Mouse (Mus musculus) right cerebral cortex, postnatal 14 days (tissue): ENCODE measurements around the gene Flnb.
A peak's percentile ranks its signal among the peaks of the same experiment; 100 is the strongest.

Experiments used
- DNase-seq: peaks from one replicate; pipeline ENCODE4 v3.0.0; 2022

Gene Flnb

DNA sequence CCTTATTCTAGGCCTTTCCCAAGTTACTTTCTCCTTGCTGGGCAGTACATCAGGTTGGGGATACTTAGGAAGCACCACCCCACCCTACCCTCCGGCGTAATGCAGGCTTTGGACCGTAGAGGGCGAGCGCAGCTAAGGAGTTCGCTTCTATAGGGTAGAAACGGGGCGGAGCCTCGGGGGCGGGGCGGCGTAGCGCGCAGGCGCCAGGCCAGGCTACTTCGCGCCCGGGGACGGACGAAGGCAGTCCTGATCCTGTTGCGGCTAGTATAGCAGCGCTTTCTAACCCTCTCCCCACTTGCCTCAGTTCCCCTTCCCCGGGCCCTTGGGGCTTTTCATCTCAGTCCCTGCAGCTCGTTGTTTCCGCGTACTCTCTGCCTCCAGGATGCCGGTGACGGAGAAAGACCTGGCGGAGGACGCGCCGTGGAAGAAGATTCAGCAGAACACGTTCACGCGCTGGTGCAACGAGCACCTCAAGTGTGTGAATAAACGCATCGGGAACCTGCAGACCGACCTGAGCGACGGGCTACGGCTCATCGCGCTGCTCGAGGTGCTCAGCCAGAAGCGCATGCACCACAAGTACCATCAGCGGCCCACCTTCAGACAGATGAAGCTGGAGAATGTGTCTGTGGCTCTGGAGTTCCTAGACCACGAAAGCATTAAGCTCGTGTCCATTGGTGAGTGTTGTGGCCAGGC, at the start of gene Flnb:
Flnb (plus strand) TSS at position 188 of the 693 bp plus-strand sequence.
- peak; percentile 98 for DNase-seq

DNA sequence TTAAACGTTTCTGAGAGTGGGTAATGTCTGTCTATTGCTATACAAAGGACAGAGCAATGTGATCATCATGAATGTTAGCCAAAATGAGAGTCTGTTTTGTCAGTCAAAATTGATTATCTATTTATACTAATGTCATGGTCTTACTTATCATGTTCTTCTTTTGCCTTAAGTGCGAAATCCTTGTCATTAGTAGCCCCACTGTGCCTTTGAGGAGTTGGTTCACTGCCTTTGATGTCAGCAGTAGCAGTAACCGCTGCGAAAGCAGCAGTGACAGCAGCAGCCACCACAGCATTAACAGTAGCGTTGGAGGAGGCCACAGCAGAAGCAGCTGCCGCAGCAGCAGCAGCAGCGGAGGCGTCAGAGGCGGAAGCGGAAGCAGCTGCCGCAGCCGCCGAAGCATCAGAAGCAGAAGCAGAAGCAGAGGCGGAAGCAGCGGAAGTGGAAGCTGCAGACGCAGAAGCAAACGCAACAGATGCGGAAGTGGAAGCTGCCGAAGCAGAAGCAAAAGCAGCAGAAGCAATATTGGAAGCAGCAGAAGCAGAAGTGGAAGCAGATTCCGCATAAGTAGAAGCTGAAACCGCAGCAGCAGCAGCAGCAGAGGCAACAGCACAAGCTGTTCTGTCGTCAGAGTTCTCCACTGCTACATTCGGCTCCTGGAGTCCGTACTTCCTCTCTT, 43.9 kb upstream of the Flnb start:
- DNase-seq, result peak; percentile 38

DNA sequence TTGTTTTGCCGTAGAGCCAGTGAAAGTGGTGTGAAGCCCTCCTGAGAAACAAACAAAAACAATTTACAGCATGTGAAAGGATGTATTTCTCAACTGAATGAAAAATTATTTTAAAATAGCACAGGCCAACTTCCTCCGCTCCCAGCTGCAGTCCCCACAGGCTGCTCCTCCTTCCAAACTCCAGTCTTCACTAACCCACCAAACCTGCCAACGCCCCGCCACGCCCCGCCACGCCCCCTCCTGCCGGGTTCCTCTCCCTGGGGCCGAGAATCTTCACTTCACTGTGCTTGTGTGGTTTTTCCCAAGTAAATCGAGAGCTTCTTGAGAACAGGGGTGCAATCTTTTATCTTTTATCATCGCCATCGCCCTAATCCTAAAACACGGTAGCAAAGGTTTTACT, 31.7 kb upstream of the Flnb start:
- DNase-seq, result no peak

DNA sequence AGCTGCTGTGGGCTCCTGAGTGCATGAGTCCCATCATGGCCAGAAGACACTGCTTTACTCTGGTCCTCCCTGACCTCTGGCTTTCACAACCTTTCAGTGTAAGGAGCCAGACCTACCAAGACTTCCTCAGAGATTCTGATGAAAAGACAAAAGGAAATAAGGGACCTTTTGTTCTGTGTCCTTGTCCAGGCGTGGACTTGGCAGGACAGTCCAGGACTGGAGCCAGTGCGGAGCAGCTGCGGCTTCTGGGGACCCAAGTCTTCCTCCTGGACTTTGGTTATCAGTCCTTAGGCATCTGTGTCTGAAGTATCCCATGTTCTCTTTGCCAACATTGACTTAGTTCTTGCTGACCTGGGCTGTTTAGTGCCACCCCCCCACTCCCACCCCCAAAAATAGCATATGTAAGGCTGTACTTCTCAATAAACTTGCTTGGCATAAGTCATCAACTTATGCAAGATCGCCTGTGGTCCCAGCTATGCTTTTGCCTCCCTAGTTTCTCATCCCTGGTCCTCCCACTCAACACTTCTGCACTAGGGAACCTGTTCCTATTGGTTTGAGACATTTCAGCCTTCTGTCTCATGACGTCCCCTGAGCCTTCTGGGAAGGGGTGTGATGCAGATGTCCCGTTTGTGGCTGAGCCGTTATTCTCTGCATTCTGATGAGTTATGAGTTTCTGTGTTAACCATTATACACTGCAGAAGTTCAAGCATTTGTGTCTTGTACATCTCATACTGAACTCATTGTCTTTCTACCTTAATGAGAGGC, 28.3 kb upstream of the Flnb start:
- DNase-seq, result no peak

DNA sequence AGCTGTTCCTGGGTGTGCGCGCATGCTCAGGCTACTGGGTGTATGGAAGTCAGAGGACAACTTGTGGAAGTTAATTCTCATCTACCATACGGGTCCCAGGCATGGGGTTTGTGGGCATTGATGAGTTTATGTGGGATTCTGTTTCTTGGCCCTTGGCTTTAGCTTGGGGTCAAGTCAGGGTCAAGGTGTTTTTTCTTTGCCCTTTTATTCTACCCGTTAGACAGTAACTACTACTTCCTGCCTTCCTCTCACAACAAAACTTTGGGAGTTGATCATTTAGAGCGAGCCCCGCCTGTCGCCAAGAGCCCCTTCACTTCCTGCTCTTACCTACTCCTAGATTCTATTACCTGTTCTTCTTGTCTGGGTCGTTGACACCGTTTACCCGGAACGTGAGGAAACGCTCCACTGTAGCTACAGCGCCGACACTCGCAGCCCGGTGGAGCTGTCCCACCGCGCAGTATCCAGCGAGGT, 26.7 kb upstream of the Flnb start:
- DNase-seq, result no peak

DNA sequence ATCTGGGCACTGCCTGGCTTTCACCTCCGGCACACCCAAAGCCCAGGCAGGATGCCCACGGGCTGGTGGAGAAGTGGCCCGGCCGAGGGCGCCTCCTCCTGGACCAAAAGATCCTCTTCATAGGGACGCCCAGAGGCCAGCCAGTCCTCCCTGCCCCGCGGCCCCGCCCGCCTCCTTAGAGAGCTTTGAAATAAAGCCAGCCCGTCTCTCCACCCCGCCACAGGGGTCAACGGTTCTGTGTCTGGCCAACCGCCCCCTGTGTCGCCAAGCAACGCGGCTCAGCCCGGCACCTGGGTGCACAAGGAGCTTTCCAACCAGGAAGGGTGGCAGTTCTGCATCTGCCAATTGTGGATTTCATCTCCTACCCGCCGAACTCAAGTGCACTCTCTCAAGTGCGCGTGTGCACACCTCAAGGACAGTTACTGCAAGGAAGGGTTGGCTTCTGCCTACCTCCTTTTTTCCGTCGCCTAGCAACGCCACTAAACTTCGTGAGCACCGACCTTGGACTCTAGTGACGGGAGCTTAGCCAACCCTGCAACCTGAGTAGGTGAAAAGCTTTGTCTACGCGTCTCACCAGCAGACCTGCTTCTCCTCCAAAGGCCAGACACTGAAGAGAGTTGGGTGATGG, 26.1 kb upstream of the Flnb start, which contains the start of gene Gm26661:
Gm26661 (plus strand) TSS at position 56 of the 628 bp plus-strand sequence.
- DNase-seq, result peak; percentile 42

DNA sequence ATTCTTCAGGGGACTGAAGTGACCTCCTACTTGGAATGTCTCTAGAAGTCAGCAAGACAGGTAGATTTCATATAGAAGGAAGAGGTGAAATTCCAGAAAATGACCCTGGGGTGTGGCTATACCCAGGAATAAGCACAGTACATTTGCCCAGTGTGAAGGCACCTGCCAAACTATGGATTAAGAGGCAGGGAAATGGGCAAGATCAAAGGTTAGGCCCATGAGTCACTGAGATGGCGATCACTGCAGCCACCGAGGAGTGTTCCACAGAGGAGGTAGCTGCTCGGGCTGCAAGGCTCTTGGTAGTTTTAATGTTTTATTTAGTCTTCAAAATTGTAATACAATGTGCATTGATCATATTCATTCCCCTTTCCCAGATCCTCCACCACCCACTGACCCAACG, 21.8 kb upstream of the Flnb start:
- no peak for DNase-seq

DNA sequence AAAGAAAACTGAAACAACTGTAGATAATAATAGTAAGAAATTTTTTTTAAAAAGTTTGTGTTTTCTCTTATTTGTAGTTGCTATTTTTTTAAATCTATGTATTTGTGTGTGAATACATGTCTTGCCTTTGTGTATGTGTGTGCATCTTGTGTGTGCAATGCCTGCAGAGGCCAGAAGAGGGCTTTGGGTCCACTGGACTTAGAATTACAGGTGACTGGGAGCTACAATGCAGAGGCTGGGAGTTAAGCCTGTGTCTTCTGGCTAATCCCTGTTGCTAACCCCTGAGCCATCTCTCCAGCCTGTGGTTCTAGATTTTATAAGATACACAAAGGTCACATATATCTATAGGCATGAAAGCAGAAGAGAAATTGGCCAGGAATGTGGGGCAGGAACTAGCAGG, 17.1 kb upstream of the Flnb start:
- no peak for DNase-seq

DNA sequence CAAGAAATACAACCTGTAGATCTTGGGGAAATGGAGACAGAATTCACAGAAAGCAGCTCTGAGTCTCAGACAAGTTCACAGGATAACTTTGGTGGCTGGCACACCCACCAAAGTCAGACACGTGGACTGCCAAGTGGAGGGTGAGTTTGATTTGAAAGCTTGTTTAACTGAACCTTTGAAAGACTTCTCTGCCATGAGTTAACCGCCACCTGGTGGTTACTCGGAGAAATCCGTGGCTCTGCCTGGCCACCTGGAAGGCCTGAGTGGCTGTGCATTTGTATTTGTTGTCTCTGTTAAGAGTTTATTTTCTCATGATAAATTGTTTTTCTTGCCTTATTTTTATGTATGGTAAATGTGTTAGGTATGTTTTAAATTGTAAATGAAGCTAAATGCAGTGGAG, 15.9 kb upstream of the Flnb start:
- peak; percentile 48 for DNase-seq

DNA sequence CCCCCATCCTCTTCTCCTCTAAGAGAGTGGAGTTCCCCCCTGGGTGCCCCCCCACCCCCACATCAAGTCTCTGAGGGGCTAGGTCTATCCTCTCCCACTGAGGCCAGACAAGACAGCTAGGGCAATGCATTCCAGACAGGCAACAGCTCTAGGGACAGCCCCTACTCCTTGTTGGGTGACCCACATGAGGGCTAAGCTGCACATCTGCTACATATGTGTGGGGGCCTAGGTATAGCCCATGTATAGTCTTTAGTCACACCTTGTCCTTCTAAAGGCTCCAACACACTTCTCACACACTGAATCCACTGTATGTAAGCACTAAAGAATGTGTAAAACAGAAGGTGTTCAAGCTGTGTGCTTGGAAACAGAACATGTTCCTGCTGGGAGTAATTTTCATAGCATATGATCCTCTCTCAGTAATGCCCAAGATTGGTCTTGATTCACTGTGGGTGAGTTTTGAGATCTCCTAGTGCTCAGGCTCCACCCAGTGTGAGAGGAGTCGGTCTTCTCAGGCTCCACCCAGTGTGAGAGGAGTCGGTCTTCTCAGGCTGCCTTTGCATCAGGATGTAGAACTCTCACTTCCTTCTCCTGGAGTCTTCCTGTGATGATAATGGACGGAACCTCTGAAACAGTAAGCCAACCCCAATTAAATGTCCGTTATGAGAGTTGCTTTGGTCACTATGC, 13.7 kb upstream of the Flnb start:
- DNase-seq, result no peak

DNA sequence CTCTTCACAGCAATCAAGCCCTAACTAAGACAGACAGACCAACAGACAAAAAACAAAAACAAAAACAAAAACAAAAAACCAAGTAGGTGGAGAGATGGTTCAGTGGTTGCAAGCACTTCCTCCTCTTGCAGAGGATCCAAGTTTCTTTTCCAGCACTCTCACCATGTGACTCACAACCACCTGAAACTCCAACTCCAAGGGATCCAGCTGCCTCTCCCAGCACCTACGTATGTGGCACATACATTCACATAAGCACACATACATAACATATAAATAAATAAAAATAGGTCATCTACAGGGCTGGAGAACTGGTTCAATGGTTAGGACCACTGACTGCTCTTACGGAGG, 13.2 kb upstream of the Flnb start:
- DNase-seq, result no peak

DNA sequence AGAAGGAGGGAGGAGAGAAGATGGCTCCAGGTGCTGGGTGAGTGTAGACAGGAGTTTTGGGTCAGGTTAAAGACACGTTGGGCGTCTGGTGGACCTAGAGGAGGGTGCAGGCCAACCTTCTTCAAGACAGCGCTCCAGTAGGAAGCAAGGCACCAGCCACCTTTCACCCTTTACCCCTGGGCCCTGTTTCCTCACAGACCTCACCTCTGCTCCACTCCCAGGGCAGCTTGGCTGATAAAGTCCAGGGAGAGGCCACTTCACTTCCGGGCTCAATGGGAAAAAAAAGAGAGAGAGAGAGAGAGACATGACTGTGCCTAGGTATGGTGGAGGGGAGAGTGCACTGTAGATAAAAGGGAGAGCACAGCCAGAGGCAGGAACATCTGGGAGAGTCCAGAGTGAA, 10.0 kb upstream of the Flnb start:
- no peak for DNase-seq

DNA sequence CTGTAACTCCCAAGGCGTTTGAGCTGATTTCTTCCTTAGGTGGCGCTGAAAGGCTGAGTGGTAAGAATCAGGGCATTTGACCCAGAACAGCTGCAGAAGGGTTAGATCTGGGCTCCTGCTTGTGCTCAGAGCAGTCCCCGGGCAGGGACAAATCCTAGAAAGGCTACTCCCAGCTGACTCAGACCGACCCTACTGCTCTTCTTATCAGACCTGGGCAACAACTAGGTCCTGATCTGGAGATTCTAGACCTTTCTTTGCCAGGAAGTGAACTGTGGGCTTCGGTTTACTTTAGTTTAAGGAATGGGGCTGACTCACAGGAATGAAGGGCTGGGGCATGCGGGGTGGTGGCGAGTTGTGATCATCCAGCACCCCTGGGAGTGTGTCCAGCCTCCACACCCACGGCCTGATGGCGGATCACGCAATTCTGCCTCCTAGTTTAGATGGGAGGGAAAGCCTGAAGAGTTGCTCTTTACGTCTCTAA, 9.2 kb upstream of the Flnb start:
- DNase-seq, result no peak

DNA sequence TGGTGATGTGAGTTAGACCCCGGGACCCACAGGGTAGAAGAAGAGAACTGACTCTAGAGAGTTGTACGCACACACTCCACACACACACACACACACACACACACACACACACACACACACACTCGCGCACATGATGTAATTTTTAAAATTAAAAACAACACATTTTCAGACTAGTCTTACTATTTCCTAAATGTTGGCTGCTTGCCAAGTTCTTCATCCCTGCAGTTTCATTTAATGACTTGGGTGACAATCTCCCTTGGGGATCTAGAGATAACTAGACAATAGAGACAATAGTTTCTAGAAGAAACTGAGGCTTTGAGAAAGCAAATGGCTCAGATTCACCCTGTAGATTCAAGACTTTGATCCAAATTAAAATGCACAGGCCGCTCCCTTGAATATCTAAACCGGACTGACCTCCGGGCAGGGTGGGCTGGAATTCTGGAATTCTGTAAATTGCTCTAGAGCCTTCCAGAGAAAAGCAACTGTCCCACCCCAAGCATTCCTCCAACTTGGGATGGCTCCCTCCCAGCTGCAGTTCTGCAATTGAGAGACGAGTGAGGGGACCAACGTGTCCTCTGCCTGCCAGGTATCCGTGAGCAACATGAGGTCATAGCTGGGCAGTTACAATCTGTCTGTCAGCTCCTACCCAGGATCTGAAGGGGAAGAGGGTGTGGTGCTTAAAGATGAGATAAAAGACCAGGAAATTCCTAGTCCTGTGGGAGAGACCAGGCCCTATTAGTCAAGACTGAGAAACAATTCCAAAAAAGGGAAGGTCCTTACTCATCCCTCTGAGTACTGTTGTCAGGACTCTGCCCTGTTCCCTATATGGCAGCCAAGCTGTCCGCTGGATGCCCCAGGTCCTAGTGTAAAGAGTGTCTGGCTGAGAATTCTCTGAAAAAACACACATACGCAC, 8.5 kb upstream of the Flnb start:
- DNase-seq, result no peak

DNA sequence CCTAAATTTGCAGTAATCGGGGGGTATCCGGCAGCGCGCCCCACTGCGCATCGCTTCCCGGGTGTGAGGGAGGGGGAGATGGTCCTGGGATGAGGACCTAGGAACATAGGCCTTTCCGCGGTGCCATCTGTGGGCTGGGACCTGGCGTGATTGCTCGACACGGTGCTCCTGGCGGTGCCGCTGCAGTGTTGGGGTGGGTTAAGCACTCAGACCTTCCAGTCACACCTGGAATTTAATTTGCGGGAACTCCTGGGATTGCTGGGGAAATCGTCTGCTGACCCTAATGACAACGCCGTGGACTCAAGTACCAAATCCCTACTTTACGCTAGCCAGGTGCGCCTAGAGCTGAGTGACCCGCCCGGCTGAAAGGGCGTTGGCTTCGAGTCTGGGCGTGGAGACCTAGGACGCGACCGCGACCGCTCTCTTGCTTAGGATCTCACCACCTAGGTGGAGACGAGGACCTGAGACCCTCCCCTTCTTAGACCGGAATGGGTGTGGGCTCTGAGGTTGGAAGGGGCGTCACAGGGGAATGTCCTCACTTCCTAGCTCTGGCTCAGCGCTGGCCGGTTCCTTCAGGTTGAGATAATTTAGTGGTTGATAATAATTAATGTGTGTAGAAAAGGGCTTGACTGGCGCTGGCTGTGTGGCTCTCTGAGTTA, 835 bp downstream of the Flnb start:
- peak; percentile 15 for DNase-seq

DNA sequence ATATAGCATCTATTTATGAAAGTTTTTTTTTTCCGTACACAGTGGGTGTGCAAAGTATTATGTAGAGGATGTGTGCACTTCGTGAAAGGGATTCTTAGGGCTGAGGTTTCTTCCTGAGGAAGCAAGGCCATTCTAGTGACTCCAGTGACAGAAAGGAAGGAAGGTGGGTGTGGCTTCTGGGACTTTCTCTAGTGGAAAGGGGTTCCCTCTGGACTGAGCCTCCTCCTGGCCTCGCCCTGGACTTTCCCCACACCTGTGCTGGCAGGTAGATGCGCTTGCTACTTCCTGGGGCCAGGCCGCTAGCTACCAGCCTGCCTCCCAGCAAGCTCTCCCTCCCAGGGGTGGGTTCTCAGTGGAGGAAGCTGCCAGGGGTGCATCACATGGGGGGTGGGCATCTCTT, 1.7 kb downstream of the Flnb start:
- DNase-seq, result no peak

DNA sequence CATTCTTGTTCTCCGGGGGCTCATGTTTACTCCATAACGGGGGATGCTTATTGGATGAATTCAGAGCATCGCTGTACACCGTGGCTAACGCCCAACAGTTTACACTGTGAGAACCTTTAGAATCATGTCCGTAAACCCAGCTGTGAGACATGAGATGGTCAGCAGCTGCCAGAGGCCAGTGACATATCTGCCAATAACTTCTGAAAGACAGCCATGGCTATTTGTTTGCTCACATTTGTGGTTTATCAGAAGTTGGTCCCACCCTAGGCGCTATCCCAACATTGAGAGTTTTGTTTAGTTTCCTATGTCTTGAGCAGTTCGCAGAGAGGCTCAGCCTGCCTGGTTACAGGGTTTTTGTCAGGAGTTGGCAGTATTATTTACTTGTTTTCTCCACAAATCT, 3.6 kb downstream of the Flnb start:
- DNase-seq, result no peak

DNA sequence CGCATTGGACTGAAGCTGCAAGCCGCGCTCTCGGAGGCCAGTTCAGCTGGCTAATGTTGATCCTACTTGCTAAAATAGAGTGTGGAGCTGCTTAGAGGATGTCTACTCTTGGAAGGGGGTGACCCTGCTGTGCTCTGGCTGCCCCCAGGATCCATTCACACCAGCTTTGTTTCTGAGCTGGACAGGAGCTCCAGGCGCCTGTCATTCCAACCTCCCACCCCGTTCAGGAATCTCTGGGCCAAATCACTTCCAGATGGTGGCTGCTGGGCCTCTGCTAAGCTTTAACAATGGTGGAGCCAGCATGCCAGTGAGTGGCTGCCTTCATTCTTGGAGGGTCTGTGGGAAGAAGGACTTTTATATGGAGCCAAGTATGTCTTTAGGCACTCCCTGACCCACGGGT, 4.9 kb downstream of the Flnb start:
- DNase-seq, result no peak

DNA sequence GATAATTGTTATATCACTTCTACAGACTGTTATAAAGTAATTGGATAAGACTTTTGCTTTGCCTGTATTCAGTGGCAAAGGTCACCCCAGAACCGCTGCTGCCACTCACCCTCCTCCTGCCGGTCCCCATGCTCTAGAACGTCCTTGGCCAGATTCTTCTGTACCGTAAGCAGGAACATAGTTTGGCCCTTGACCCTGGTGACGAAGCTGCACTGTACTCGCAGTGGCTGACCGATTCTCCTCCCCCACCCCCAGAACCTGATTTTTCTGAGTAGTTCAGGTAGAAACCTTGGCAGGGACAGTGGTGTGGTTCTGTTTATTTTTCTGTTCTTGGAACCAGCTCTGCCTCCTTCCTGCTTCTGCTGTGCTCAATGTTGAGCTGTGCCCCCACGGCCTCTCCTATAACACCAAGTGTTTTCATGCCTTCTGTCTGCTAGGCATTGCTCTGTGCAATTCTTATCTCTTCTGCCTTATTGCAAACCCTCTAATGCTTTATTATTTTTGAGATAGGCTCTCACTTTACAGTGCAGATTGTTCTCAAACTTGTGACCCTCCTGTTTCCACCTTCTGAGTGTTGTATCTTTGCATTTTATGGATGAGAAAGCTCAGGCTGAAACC, 7.0 kb downstream of the Flnb start:
- no peak for DNase-seq

DNA sequence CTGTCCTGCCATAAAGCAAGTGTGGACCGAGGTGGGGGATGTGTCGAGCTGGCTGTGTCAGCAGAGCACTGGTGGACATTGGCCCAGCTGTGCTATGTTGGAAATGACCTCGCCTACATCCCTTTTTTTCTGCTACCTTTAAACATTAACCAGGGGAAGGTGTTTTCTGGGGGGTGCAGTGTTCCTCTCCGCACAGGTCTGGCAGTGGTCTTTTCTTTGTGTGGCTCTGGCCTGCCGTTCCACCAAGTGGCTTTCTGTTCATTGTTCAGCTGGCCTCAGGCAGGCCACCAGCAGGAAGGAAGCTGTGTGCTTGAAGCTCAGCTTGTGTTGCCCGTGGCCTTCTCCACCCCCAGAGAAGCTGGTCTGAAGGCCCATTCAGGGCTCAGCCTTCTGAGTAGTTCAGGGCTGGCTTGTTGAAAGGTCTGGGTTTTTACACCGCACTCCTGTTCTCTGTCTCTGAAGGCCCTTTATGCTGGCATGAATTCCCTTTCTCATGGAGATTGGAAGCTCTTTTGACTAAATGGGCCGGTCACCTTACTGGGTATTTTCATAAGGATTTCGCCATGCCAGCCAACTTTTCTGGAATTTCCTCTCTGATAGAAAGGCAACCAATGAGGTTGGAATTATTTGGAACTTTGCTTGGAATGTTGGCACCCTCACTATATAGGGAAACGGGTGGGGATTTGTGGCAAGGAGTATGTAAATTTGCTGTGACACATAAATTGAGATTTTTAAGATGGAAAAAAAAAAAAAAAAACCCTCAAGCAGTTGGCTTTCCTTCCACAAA, 8.6 kb downstream of the Flnb start:
- DNase-seq, result no peak
